Mouse (Mus musculus): ENCODE measurements at regions not wholly inside any gene's neighbourhood (a gene's known extent, or its start where the extent isn't known, plus 50 kb on each side); places are given as distances from the start of the nearest gene placed in this dataset.

GRCm38 (mm10) chr17:76959786-76960185, 1240.3 kb upstream of the Crim1 start:
- DNase-seq (ENCODE audit: low read depth, low spot score) (no peak), ATAC-seq (no peak)
- POLR2A ChIA-PET: no interaction called here
- in situ Hi-C loops (cut with MboI; ENCODE audit: low pct_unique_long_range_greater_than_20kb): no loop called here
- CTCF ChIA-PET: interaction anchor here (0.7 kb wide), 1 partner anchor 67 kb away, joined by 4 read pairs; no protein-coding TSS in a partner anchor
- no peak for TF ChIP-seq CTCF (IDR thresholded peaks at IDR 0.05)
- no peaks in the 10 kb centered on the region for H3K27me3 ChIP-seq

All from Patski (cell line).